In genomic region chr10:44820379-44820778, GRCm38 (mm10) we compare ENCODE assay signal across 22 mouse cellular contexts.
DNase-seq lines count a peak whose midpoint lies in the region; ATAC-seq and TF ChIP-seq lines count a peak whose summit lies in the region.
"Had no signal": no experiment of that assay in that cellular context is flagged by ENCODE, and none has a peak within 500 bp of the region (broad histone marks: within the 10 kb centered on the region; RNA-seq: fewer than 3 reads in every experiment).

No protein-coding gene starts in this region.

- no peak overlapping the region for H3K4me3 ChIP-seq in CH12.LX (replicated peaks in 1 of 3; ENCODE audit: low read depth in 2 of 3, low read length in 2 of 3, poor library complexity in 1 of 3)
- H3K4me3 ChIP-seq in embryonic facial prominence, embryonic 10.5 days = no peak overlapping the region
- no peak overlapping the region for H3K4me3 ChIP-seq in embryonic facial prominence, embryonic 14.5 days (ENCODE audit: low read depth, low read length)
- H3K4me3 ChIP-seq in forebrain, embryonic 12.5 days (replicated peaks) = no peak overlapping the region
- no peak overlapping the region for H3K4me3 ChIP-seq in hindbrain, embryonic 14.5 days (replicated peaks; ENCODE audit: low read length)

- H3K27me3 ChIP-seq in CH12.LX (replicated peaks) = peaks cover 14% of the 10 kb centered on the region
- no peaks in the 10 kb centered on the region for H3K27me3 ChIP-seq in embryonic facial prominence, embryonic 10.5 days (replicated peaks; ENCODE audit: low read depth, poor library complexity, severe bottlenecking)
- H3K27me3 ChIP-seq in embryonic facial prominence, embryonic 14.5 days (replicated peaks; ENCODE audit: control insufficient read depth, insufficient read depth, low read length) = no peaks in the 10 kb centered on the region
- no peaks in the 10 kb centered on the region for H3K27me3 ChIP-seq in forebrain, embryonic 12.5 days
- H3K27me3 ChIP-seq in hindbrain, embryonic 14.5 days (ENCODE audit: control insufficient read depth, insufficient read depth, low read length) = no peaks in the 10 kb centered on the region
- H3K27me3 ChIP-seq: Patski had no signal

- peak; percentile 52; the same call in 1 of the 2 replicates for TF ChIP-seq EP300 in CH12.LX (IDR thresholded peaks at IDR 0.05; ENCODE audit: low read length)

- H3K4me1 ChIP-seq in CH12.LX (ENCODE audit: control insufficient read depth in 1 of 2, insufficient read depth in 2 of 2) = peaks cover 13 to 39% of the 10 kb centered on the region in 2 experiments; a peak in 3 of 4 replicates
- H3K4me1 ChIP-seq in embryonic facial prominence, embryonic 10.5 days = no peaks in the 10 kb centered on the region
- H3K4me1 ChIP-seq in embryonic facial prominence, embryonic 14.5 days (ENCODE audit: control insufficient read depth, insufficient read depth, low read length) = no peaks in the 10 kb centered on the region
- no peaks in the 10 kb centered on the region for H3K4me1 ChIP-seq in forebrain, embryonic 12.5 days
- no peaks in the 10 kb centered on the region for H3K4me1 ChIP-seq in hindbrain, embryonic 14.5 days (replicated peaks; ENCODE audit: control insufficient read depth, insufficient read depth, low read length)

- dilution Hi-C loops in CH12.LX (cut with MboI; ENCODE audit: extremely low pct_ligation_motif_present, extremely low pct_unique_long_range_greater_than_20kb, low sequenced_read_pairs) = no loop called here

- ATAC-seq in embryonic facial prominence, embryonic 14.5 days (ENCODE audit: low read depth) = no peak
- ATAC-seq in forebrain, embryonic 12.5 days (ENCODE audit: low FRiP score) = no peak
- no peak for ATAC-seq in hindbrain, embryonic 14.5 days (ENCODE audit: low FRiP score)
- ATAC-seq: activated CD4-positive, CD25-positive, alpha-beta regulatory T cell, adult 4 months; CD4-positive, CD25-positive, alpha-beta regulatory T cell, adult 4 months; Patski had no signal

- peak overlapping the region; percentile 44 for H3K4me2 ChIP-seq in CH12.LX (ENCODE audit: insufficient read depth, low read depth, poor library complexity, severe bottlenecking)
- H3K4me2 ChIP-seq in embryonic facial prominence, embryonic 14.5 days (ENCODE audit: low read depth, low read length) = no peak overlapping the region
- no peak overlapping the region for H3K4me2 ChIP-seq in forebrain, embryonic 12.5 days
- no peak overlapping the region for H3K4me2 ChIP-seq in hindbrain, embryonic 14.5 days (replicated peaks)

- no peak for TF ChIP-seq CTCF in CH12.LX (conservative IDR thresholded peaks at IDR 0.05 in 1 of 2, IDR thresholded peaks at IDR 0.05 in 1 of 2; ENCODE audit: low read depth in 2 of 2, low read length in 2 of 2)

- H3K36me3 ChIP-seq in CH12.LX (replicated peaks in 1 of 2; ENCODE audit: control insufficient read depth in 1 of 2, insufficient read depth in 1 of 2, low read length in 1 of 2) = no peaks in the 10 kb centered on the region
- no peaks in the 10 kb centered on the region for H3K36me3 ChIP-seq in embryonic facial prominence, embryonic 10.5 days (replicated peaks)
- no peaks in the 10 kb centered on the region for H3K36me3 ChIP-seq in embryonic facial prominence, embryonic 14.5 days (ENCODE audit: control insufficient read depth, insufficient read depth, low read length)
- H3K36me3 ChIP-seq in forebrain, embryonic 12.5 days (replicated peaks) = no peaks in the 10 kb centered on the region
- no peaks in the 10 kb centered on the region for H3K36me3 ChIP-seq in hindbrain, embryonic 14.5 days (replicated peaks; ENCODE audit: control insufficient read depth, insufficient read depth)
- H3K36me3 ChIP-seq: G1E had no signal

- H3K27ac ChIP-seq in CH12.LX (ENCODE audit: insufficient read depth, low read depth) = no peak overlapping the region
- no peak overlapping the region for H3K27ac ChIP-seq in embryonic facial prominence, embryonic 10.5 days (replicated peaks)
- no peak overlapping the region for H3K27ac ChIP-seq in embryonic facial prominence, embryonic 14.5 days (replicated peaks; ENCODE audit: low read depth, low read length)
- no peak overlapping the region for H3K27ac ChIP-seq in forebrain, embryonic 12.5 days
- H3K27ac ChIP-seq in hindbrain, embryonic 14.5 days = no peak overlapping the region

- no peak for TF ChIP-seq POLR2A in CH12.LX (IDR thresholded peaks at IDR 0.05; ENCODE audit: low read depth, low read length)

- in situ Hi-C loops in CH12.LX (cut with MboI; ENCODE audit: low pct_ligation_motif_present, low pct_unique_long_range_greater_than_20kb, low sequenced_read_pairs) = no loop called here

- H3K79me2 ChIP-seq in CH12.LX (replicated peaks; ENCODE audit: control insufficient read depth, extremely low read depth, insufficient read depth, poor library complexity, severe bottlenecking) = no peaks in the 10 kb centered on the region

- TF ChIP-seq RAD21 in CH12.LX (IDR thresholded peaks at IDR 0.05; ENCODE audit: low read depth, low read length) = no peak

- 61% methylated on average over 2 of the region's 2 CpGs for WGBS in embryonic facial prominence, embryonic 10.5 days
- WGBS in embryonic facial prominence, embryonic 14.5 days = 42% methylated on average over 2 of the region's 2 CpGs
- WGBS in forebrain, embryonic 12.5 days = 80% methylated on average over 2 of the region's 2 CpGs
- WGBS in hindbrain, embryonic 14.5 days = 80% methylated on average over 2 of the region's 2 CpGs

- peak; percentile 40 for DNase-seq in CH12.LX (ENCODE audit: extremely low read depth)
- DNase-seq in embryonic facial prominence, embryonic 10.5 days (ENCODE audit: low spot score) = peak; percentile 10
- DNase-seq in embryonic facial prominence, embryonic 14.5 days (ENCODE audit: low spot score) = peak; percentile 20
- peak; percentile 46 for DNase-seq in induced T-regulatory cell, adult 2 months (ENCODE audit: low read depth)
- no peak for DNase-seq in hindbrain, embryonic 14.5 days (ENCODE audit: low spot score)
- no peak for DNase-seq in left cerebral cortex, adult 18-20 months (ENCODE audit: low spot score in 2 of 2)
- no peak for DNase-seq in layer of hippocampus, adult 9-11 months
- DNase-seq: adrenal gland, adult 2 months; adrenal gland, adult 8-10 months; adrenal gland, postnatal 10 days; adrenal gland, postnatal 14 days; adrenal gland, postnatal 25 days; adrenal gland, postnatal 36 days; B cell, adult 2 months; cerebellum, adult 11 months; cerebellum, adult 11-12 months; cerebellum, adult 18-20 months had no signal

- no peak overlapping the region for H3K9ac ChIP-seq in CH12.LX (ENCODE audit: insufficient read depth, low read depth)
- no peak overlapping the region for H3K9ac ChIP-seq in embryonic facial prominence, embryonic 14.5 days (ENCODE audit: low read depth, low read length)
- H3K9ac ChIP-seq in forebrain, embryonic 12.5 days = no peak overlapping the region
- no peak overlapping the region for H3K9ac ChIP-seq in hindbrain, embryonic 14.5 days

- no peaks in the 10 kb centered on the region for H3K9me3 ChIP-seq in CH12.LX (replicated peaks; ENCODE audit: low read length)
- H3K9me3 ChIP-seq in embryonic facial prominence, embryonic 10.5 days = no peaks in the 10 kb centered on the region
- H3K9me3 ChIP-seq in embryonic facial prominence, embryonic 14.5 days (ENCODE audit: control insufficient read depth, low read length) = no peaks in the 10 kb centered on the region
- no peaks in the 10 kb centered on the region for H3K9me3 ChIP-seq in forebrain, embryonic 12.5 days
- no peaks in the 10 kb centered on the region for H3K9me3 ChIP-seq in hindbrain, embryonic 14.5 days (ENCODE audit: control insufficient read depth, low read length)
- H3K9me3 ChIP-seq: G1E had no signal

TF ChIP-seq in CH12.LX, 34 proteins besides CTCF, POLR2A, EP300 and RAD21 (continues in another document):
- TF ChIP-seq UBTF (IDR thresholded peaks at IDR 0.05; ENCODE audit: low read depth, low read length) (no peak), BHLHE40 (IDR thresholded peaks at IDR 0.05; ENCODE audit: low read depth, low read length) (peak; percentile 86), POLR2AphosphoS2 (IDR thresholded peaks at IDR 0.05; ENCODE audit: low read depth, low read length) (no peak), MAZ (IDR thresholded peaks at IDR 0.05; ENCODE audit: low read depth, low read length) (no peak), MAFK (IDR thresholded peaks at IDR 0.05; ENCODE audit: insufficient replicate concordance, low read length) (peak; percentile 77), USF2 (conservative IDR thresholded peaks at IDR 0.05; ENCODE audit: low read depth, low read length) (no peak), RCOR1 (conservative IDR thresholded peaks at IDR 0.05; ENCODE audit: low read depth, low read length) (no peak), ZKSCAN1 (IDR thresholded peaks at IDR 0.05; ENCODE audit: borderline replicate concordance, low read depth, low read length) (no peak), ZMIZ1 (IDR thresholded peaks at IDR 0.05; ENCODE audit: low read depth, low read length) (no peak), KAT2A (IDR thresholded peaks at IDR 0.05; ENCODE audit: insufficient replicate concordance, low read length) (no peak), MXI1 (IDR thresholded peaks at IDR 0.05; ENCODE audit: low read depth, low read length) (no peak), IRF4 (IDR thresholded peaks at IDR 0.05; ENCODE audit: low read depth, low read length) (peak; percentile 77), E2F4 (IDR thresholded peaks at IDR 0.05; ENCODE audit: insufficient replicate concordance, low read depth, low read length) (no peak), MYC (IDR thresholded peaks at IDR 0.05; ENCODE audit: low read depth, low read length) (no peak), CHD2 (IDR thresholded peaks at IDR 0.05; ENCODE audit: low read length) (no peak), GABPA (IDR thresholded peaks at IDR 0.05; ENCODE audit: insufficient replicate concordance, low read depth, low read length) (no peak), TBP (conservative IDR thresholded peaks at IDR 0.05; ENCODE audit: low read depth, low read length) (no peak), ZC3H11A (IDR thresholded peaks at IDR 0.05; ENCODE audit: low read depth, low read length) (no peak), MEF2A (IDR thresholded peaks at IDR 0.05; ENCODE audit: borderline replicate concordance, low read depth, low read length) (peak; percentile 87), ETS1 (conservative IDR thresholded peaks at IDR 0.05; ENCODE audit: low read depth, low read length) (peak; percentile 82), JUND (conservative IDR thresholded peaks at IDR 0.05; ENCODE audit: low read depth, low read length) (peak; percentile 39; the same call in 1 of the 2 replicates), PAX5 (IDR thresholded peaks at IDR 0.05; ENCODE audit: low read length) (no peak), CHD1 (IDR thresholded peaks at IDR 0.05; ENCODE audit: low read depth, low read length) (0 out of 2 replicates have a peak, but pooled peaks have one; percentile 52), TCF12 (IDR thresholded peaks at IDR 0.05; ENCODE audit: low read depth, low read length) (0 out of 2 replicates have a peak, but pooled peaks have one; percentile 46), ELF1 (IDR thresholded peaks at IDR 0.05; ENCODE audit: low read depth, low read length) (no peak), SIN3A (IDR thresholded peaks at IDR 0.05; ENCODE audit: low read length) (no peak)

Comparison
In these comparisons a context has a peak if more than half of its experiments do, and no peak if none do; other contexts are left out.
1. DNase-seq: peak in CH12.LX (single experiment), embryonic facial prominence, embryonic 10.5 days (single experiment), embryonic facial prominence, embryonic 14.5 days (single experiment) and induced T-regulatory cell, adult 2 months (single experiment); none in hindbrain, embryonic 14.5 days (single experiment), left cerebral cortex, adult 18-20 months (0 of 2) and layer of hippocampus, adult 9-11 months (single experiment).